Mouse (Mus musculus): Measurements from ENCODE around the gene A1cf. TPM values are rescaled to one million over a fixed set of nuclear protein-coding genes. Genes with fewer than 3 reads are reported as not detected.

The A1cf gene
- polyA plus RNA-seq, 1 experiment from 2014 or later: not detected

Other genes starting within 250 kb of the A1cf start
- 13.7 and 15.7 TPM in 2 replicates for gene Prkg1, start 103.7 kb upstream of the A1cf start, polyA plus RNA-seq (2014; fragmentation: Nextera tagmentation; extraction: Ambion mirVana)
- 1.9 and 2.1 TPM in 2 replicates for gene Asah2, start 239.4 kb downstream of the A1cf start, polyA plus RNA-seq (2014; fragmentation: Nextera tagmentation; extraction: Ambion mirVana)

All from embryonic facial prominence, embryonic 14.5 days (tissue).